Mouse (Mus musculus) CH12.LX (cell line): ENCODE measurements at regions not wholly inside any gene's neighbourhood (a gene's known extent, or its start where the extent isn't known, plus 50 kb on each side); places are given as distances from the start of the nearest gene placed in this dataset.

ENCODE experiments used
- CTCF ChIP-seq, 2 experiments: IDR thresholded peaks in 1 of 2; conservative IDR thresholded peaks in 1 of 2; 2 replicates each; pipeline ENCODE4 v1.5.1; 2011 to 2012; ENCODE audit warnings: low read depth in 2 of 2, low read length in 2 of 2, improper control_type of control experiment in 1 of 2, inconsistent platforms in 1 of 2, mild to moderate bottlenecking in 1 of 2, moderate library complexity in 1 of 2
- EP300 ChIP-seq: IDR thresholded peaks from 2 replicates; pipeline ENCODE4 v1.6.1; 2011; ENCODE audit warnings: low read length, improper control_type of control experiment
- KAT2A ChIP-seq: IDR thresholded peaks from 2 replicates; pipeline ENCODE4 v1.6.1; 2012; ENCODE audit warnings: low read length, improper control_type of control experiment, inconsistent platforms; ENCODE audit not compliant: insufficient replicate concordance
- ZC3H11A ChIP-seq: IDR thresholded peaks from 2 replicates; pipeline ENCODE4 v1.6.1; 2012; ENCODE audit warnings: low read depth, mild to moderate bottlenecking, inconsistent platforms, low read length, improper control_type of control experiment
- ZKSCAN1 ChIP-seq: IDR thresholded peaks from 2 replicates; pipeline ENCODE4 v1.6.1; 2012; ENCODE audit warnings: low read depth, inconsistent platforms, low read length, improper control_type of control experiment, borderline replicate concordance

DNA sequence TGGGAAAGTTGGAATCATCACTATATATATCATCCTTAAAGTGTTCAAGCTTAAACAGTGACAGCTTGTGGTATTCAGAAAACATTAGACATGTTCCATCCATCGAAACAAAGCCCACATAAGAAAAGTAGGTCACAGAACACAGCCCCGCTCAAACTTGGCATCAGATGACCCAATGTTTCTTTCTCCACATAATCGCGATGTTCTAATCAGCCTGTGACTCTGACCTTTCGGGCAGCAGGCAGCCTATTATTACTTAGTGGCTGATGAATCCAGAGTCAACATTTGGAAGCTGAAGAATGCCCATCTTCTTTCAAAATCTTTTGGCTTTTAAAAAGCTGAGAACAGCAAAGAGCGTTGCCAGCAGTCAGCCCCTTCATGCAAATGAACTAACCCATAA lies 65.1 kb upstream of the Dph5 start:
- TF ChIP-seq ZC3H11A (no peak), KAT2A (no peak), CTCF (conservative IDR thresholded peaks at IDR 0.05 in 1 of 2, IDR thresholded peaks at IDR 0.05 in 1 of 2; ENCODE audit: low read depth in 2 of 2, low read length in 2 of 2) (no peak), ZKSCAN1 (no peak), EP300 (no peak)
